Mouse (Mus musculus) forebrain, postnatal 0 days (tissue): ENCODE results near the gene C1qtnf5. TPM values are rescaled to one million over a fixed set of nuclear protein-coding genes. Genes with fewer than 3 reads are reported as not detected.

Experiments used
- ATAC-seq: fragments of 200-750 bp; cut with Nextera tagmentation; 2 replicates; pipeline ENCODE4 v1.8.0; 2017; ENCODE audit warnings: mild to moderate bottlenecking, moderate library complexity
- DNase-seq: peaks from one replicate; pipeline ENCODE4 v3.0.0-alpha.2; 2015
- H3K27ac ChIP-seq: fragments of 300-500 bp; sonication (generic); 2 replicates; pipeline ENCODE4 v1.5.1; 2014; ENCODE audit warnings: low read depth, mild to moderate bottlenecking, antibody characterized with exemption, low read length, moderate library complexity, mixed read lengths
- H3K27me3 ChIP-seq: fragments of 300-500 bp; sonication (generic); 2 replicates; pipeline ENCODE4 v1.6.1; 2014; ENCODE audit warnings: mild to moderate bottlenecking, low read length, mixed read lengths; ENCODE audit not compliant: insufficient read depth
- H3K36me3 ChIP-seq: fragments of 300-500 bp; sonication (generic); 2 replicates; pipeline ENCODE4 v1.6.1; 2014; ENCODE audit warnings: mild to moderate bottlenecking, moderate library complexity; ENCODE audit not compliant: insufficient read depth
- H3K4me1 ChIP-seq: fragments of 300-500 bp; sonication (generic); 2 replicates; pipeline ENCODE4 v1.6.1; 2014; ENCODE audit warnings: antibody characterized with exemption; ENCODE audit not compliant: insufficient read depth
- H3K4me2 ChIP-seq: fragments of 300-500 bp; sonication (generic); 2 replicates; pipeline ENCODE4 v1.6.1; 2014; ENCODE audit warnings: low read depth, mild to moderate bottlenecking, moderate library complexity
- H3K4me3 ChIP-seq: fragments of 300-500 bp; sonication (generic); 2 replicates; pipeline ENCODE4 v1.5.1; 2014; ENCODE audit warnings: low read depth, low read length, mixed read lengths
- H3K9ac ChIP-seq: fragments of 300-500 bp; sonication (generic); 2 replicates; pipeline ENCODE4 v1.6.1; 2014; ENCODE audit warnings: mild to moderate bottlenecking
- H3K9me3 ChIP-seq: fragments of 300-500 bp; sonication (generic); 2 replicates; pipeline ENCODE4 v1.6.1; 2016; ENCODE audit warnings: low read length
- CTCF ChIP-seq: sonication (generic); IDR thresholded peaks from 2 replicates; pipeline ENCODE4 v1.5.1; 2016; ENCODE audit warnings: antibody characterized with exemption, control low read depth, low read depth
- WGBS: fragments of 180-500 bp; shearing (Covaris S2); extraction: QIAGEN DNeasy Blood & Tissue Kit; methylation state at CpG from one replicate; pipeline ENCODE4 v1.1.7; 2014; 5-methylcytosine and 5-hydroxymethylcytosine counted together
- polyA plus RNA-seq: library from polyadenylated mRNA; unstranded; fragments of >200 nt; fragmentation: Nextera tagmentation; extraction: Ambion mirVana; gene quantifications from 2 replicates; pipeline ENCODE4 v1.2.1, GENCODE M21; 2015
- total RNA-seq: library from RNA; depleted of rRNA; stranded (reverse); fragments of >200 nt; gene quantifications from 2 replicates; pipeline ENCODE4 v1.2.3, GENCODE M21; 2014

Gene C1qtnf5
- total and polyA plus RNA-seq, 2 experiments from 2014 or later = 8.7 to 18.4 TPM

DNA sequence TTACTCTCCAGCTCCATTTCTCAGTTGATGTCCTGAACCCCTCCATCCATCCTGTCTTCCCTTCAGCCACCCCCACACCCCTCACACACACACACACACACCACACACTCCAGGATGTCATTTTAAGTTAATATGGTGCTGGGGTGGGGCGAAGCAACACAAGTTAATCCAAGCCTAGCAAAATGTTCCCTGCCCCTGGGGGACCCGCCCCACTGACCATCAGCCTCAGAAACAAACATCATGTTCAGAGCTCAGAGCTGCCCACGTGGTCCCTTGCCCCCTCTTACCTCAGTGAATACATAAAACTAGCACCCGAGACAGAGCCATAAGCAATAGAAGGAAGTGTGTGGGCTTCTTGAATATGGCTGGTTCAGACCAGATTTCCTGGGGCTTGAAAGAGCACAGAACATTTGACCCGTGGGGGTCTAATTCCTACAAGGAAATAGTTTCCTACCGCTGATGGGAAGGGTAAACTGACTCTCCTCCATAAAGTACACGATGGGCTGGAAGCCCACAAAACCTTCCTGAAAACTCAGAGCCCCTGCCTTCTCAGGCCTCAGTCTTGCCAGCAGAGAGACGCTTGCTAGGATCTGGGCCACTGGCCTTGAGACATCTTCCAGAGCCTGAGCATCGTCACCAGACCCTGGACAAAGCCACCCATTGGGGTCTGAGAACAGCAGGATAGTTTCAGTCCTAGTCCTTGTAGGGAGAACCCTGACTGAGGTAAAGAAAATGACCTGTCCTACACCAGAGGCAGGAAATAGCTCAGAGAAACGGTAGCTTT lies 26.9 kb upstream of the C1qtnf5 start:
- Histone ChIP-seq H3K36me3 (no peaks in the 10 kb centered on the region), H3K4me1 (peaks cover 10% of the 10 kb centered on the region; the same call in 1 of the 2 replicates), H3K4me2 (no peak overlapping the region), H3K9ac (no peak overlapping the region), H3K4me3 (no peak overlapping the region), H3K27ac (no peak overlapping the region), H3K27me3 (no peaks in the 10 kb centered on the region), H3K9me3 (no peaks in the 10 kb centered on the region)
- ATAC-seq (no peak), DNase-seq (no peak)
- no peak for TF ChIP-seq CTCF
- 80% methylated on average over 10 of the region's 10 CpGs for WGBS

GRCm38 (mm10) chr9:44080953-44081352 lies 26.1 kb upstream of the C1qtnf5 start:
- Histone ChIP-seq H3K4me1 (peaks cover 15% of the 10 kb centered on the region; the same call in 1 of the 2 replicates), H3K9ac (no peak overlapping the region), H3K27ac (no peak overlapping the region), H3K36me3 (no peaks in the 10 kb centered on the region), H3K27me3 (no peaks in the 10 kb centered on the region), H3K9me3 (no peaks in the 10 kb centered on the region), H3K4me3 (no peak overlapping the region), H3K4me2 (no peak overlapping the region)
- no peak for DNase-seq
- ATAC-seq = no peak
- no peak for TF ChIP-seq CTCF
- WGBS = 69% methylated on average over 5 of the region's 5 CpGs

GRCm38 (mm10) chr9:44081581-44081980 lies 25.5 kb upstream of the C1qtnf5 start:
- ATAC-seq (no peak), DNase-seq (no peak)
- Histone ChIP-seq H3K9me3 (no peaks in the 10 kb centered on the region), H3K27ac (no peak overlapping the region), H3K4me2 (no peak overlapping the region), H3K4me3 (no peak overlapping the region), H3K4me1 (peaks cover 15% of the 10 kb centered on the region; the same call in 1 of the 2 replicates), H3K36me3 (no peaks in the 10 kb centered on the region), H3K9ac (no peak overlapping the region), H3K27me3 (no peaks in the 10 kb centered on the region)
- 47% methylated on average over 5 of the region's 5 CpGs for WGBS
- TF ChIP-seq CTCF = no peak

DNA sequence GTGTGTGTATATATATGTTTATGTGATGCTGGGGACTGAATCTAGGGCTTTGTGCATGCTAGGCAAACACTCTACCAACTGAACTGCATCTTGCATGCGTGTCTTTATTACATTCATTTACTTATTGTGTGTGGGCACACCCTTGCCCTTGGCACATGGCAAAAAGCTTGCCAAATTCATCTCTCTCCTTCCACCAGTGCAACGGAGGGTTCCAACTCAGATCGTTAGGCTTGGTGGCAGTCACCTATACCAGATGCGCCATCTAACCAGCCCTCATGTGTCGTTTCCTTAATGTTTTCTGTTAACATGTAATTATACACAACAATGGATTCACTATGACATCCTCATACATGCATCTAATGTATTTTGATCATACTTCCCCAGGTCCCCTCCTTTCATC lies 24.8 kb upstream of the C1qtnf5 start:
- no peak overlapping the region for H3K4me3 ChIP-seq
- no peak overlapping the region for H3K9ac ChIP-seq
- no peaks in the 10 kb centered on the region for H3K27me3 ChIP-seq
- H3K4me1 ChIP-seq = peaks cover 15% of the 10 kb centered on the region; the same call in 1 of the 2 replicates
- ATAC-seq (no peak), DNase-seq (no peak)
- WGBS = 76% methylated on average over 5 of the region's 5 CpGs
- no peak for TF ChIP-seq CTCF
- H3K36me3 ChIP-seq = no peaks in the 10 kb centered on the region
- no peak overlapping the region for H3K27ac ChIP-seq
- H3K4me2 ChIP-seq = no peak overlapping the region
- no peaks in the 10 kb centered on the region for H3K9me3 ChIP-seq

DNA sequence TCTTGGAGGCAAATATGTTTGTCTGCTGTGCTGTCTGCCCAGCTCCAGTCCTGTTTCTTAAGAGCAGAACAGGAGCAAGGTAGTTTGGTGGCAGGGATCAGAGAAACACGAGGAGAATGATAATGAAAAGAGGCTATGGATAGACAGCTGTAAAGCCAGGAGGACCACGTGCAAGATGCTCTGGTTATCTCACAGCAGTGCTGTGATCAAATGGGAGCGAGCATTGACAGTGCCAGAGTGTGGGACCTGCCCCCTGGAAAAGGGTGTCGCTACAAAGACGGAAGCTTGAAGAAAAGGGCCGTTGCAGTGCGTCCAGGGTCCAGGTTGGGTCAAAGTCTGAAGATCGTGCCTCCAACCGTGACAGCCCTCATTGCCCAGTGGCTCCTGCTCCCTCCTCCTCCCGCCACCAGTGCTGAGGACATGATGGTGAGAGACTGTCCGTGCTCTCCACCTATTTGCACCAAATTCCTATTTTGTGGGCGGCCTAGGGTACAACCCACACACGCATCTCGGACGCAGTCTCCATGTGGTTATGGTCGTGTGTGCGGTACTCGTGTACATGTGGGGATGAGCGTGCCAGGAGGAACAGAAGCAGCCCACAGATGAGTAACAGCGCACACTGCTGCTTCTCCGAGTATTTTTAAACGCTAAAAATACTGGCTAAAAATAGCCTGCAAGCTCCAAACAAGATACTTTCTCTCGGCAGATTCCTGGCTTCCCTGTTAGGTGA lies 23.5 kb upstream of the C1qtnf5 start:
- Histone ChIP-seq H3K9ac (0 out of 2 replicates have a peak overlapping the region, but pooled peaks have one; percentile 61), H3K4me2 (peak overlapping the region; percentile 100), H3K9me3 (no peaks in the 10 kb centered on the region), H3K4me1 (peaks cover 15% of the 10 kb centered on the region; the same call in 1 of the 2 replicates), H3K4me3 (peak overlapping the region; percentile 53), H3K36me3 (no peaks in the 10 kb centered on the region), H3K27ac (peak overlapping the region; percentile 64), H3K27me3 (no peaks in the 10 kb centered on the region)
- TF ChIP-seq CTCF = no peak
- peak; percentile 78 for DNase-seq
- 17% methylated on average over 23 of the region's 23 CpGs for WGBS
- ATAC-seq = peak; percentile 73

DNA sequence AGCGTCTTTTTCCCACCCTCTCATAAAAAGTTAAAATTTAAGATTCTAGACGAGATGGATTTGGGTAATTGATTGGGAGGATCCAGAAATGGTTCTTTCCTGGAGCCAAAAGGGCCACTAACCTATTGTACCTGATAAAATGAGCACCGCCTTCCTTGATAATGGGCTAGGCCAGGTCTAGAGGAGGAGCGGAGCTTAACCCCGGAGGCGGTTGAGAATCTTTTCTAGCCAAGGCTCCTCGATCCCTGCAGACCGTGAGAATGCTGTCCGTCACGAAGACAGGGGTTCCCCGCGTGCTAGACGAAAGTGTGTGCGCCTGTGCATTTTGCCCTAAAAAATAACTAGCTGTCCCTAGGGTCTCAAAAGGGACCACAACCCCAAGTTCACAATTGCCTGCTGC lies 22.8 kb upstream of the C1qtnf5 start:
- H3K4me1 ChIP-seq = peaks cover 17% of the 10 kb centered on the region; the same call in 1 of the 2 replicates
- DNase-seq = no peak
- 3% methylated on average over 14 of the region's 14 CpGs for WGBS
- no peaks in the 10 kb centered on the region for H3K27me3 ChIP-seq
- peak overlapping the region; percentile 61 for H3K9ac ChIP-seq
- H3K27ac ChIP-seq = peak overlapping the region; percentile 35; the same call in 1 of the 2 replicates
- H3K9me3 ChIP-seq = no peaks in the 10 kb centered on the region
- TF ChIP-seq CTCF = no peak
- peak overlapping the region; percentile 100 for H3K4me2 ChIP-seq
- H3K4me3 ChIP-seq = peak overlapping the region; percentile 53
- H3K36me3 ChIP-seq = no peaks in the 10 kb centered on the region
- no peak for ATAC-seq
